Mouse (Mus musculus) megakaryocyte, embryonic 14.5 days (primary cell): ENCODE data around the gene Itpr1.

Source experiments
- FLI1 ChIP-seq: IDR thresholded peaks from 2 replicates; pipeline ENCODE4 v1.6.1; 2012; ENCODE audit warnings: low read length, inconsistent platforms, mixed read lengths
- GATA1 ChIP-seq: IDR thresholded peaks from 3 replicates; pipeline ENCODE4 v1.6.1; 2012; ENCODE audit warnings: mixed read lengths, low read length, inconsistent platforms, borderline replicate concordance

DNA sequence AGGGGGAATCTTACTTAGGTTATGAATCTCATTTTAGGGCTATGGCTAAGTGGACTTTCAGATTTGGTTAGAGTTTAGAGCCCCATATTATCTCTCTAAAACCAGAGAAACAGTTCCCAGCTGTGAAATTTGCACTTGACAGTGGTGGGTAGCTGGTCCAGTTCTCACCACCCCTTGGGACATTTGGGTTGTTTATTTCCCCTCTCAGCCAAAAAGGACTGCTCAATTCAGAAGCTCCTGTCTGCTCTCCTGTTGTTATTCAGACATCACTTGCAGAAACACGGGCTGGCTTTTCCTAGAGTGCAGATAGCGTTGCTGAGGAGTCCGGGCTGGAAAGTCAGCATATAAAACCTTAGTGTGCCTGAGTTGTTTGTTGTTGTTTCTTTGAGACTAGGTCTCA lies 51.3 kb downstream of the Itpr1 start:
- TF ChIP-seq GATA1, result no peak
- TF ChIP-seq FLI1, result no peak
